Mouse (Mus musculus): ENCODE results near the gene Hbq1a. TPM values are rescaled to one million over a fixed set of nuclear protein-coding genes. Genes with fewer than 3 reads are reported as not detected.
A peak's percentile ranks its signal among the peaks of the same experiment; 100 is the strongest.

Hbq1a gene
- polyA plus RNA-seq, 1 experiment from 2014 or later: 0.41 TPM

GRCm38 (mm10) chr11:32303455-32303854 is 3.6 kb downstream of the Hbq1a start:
- Histone ChIP-seq H3K36me3 (no peaks in the 10 kb centered on the region), H3K27me3 (replicated peaks) (peaks cover 7% of the 10 kb centered on the region; the same call in 1 of the 2 replicates), H3K4me2 (replicated peaks) (no peak overlapping the region), H3K9me3 (no peaks in the 10 kb centered on the region), H3K27ac (no peak overlapping the region), H3K4me1 (no peaks in the 10 kb centered on the region), H3K9ac (no peak overlapping the region), H3K4me3 (no peak overlapping the region)
- WGBS: 83% methylated on average over 1 of the region's 1 CpGs
- ATAC-seq (ENCODE audit: low FRiP score, low read depth): no peak

DNA sequence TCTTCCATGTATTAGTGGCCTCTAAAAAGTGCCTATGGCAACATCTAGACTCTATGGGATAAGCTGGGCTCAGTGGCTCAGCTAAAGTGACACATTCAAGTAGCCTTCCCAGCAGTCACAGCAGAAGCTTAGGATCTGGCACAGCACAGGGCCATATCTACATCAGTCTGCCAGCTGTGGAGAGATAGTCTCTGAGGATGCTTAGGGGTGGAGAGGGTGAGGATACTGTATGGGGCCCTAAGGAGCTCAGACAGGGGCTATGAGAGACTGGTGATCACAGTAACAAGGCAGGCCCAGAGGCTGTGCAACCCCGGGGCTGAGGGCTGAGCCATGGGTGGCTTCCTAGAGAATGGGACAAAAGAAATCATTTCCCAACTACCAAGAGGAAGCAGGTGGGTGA is 7.1 kb downstream of the Hbq1a start:
- Histone ChIP-seq H3K36me3 (no peaks in the 10 kb centered on the region), H3K9me3 (no peaks in the 10 kb centered on the region), H3K4me1 (no peaks in the 10 kb centered on the region), H3K27ac (no peak overlapping the region), H3K4me2 (replicated peaks) (no peak overlapping the region), H3K4me3 (no peak overlapping the region), H3K27me3 (replicated peaks) (no peaks in the 10 kb centered on the region), H3K9ac (no peak overlapping the region)
- ATAC-seq (ENCODE audit: low FRiP score, low read depth): no peak
- 73% methylated on average over 1 of the region's 1 CpGs for WGBS

GRCm38 (mm10) chr11:32309446-32309845 is 9.6 kb downstream of the Hbq1a start:
- Histone ChIP-seq H3K27ac (no peak overlapping the region), H3K9ac (no peak overlapping the region), H3K36me3 (no peaks in the 10 kb centered on the region), H3K4me1 (no peaks in the 10 kb centered on the region), H3K27me3 (replicated peaks) (no peaks in the 10 kb centered on the region), H3K9me3 (no peaks in the 10 kb centered on the region), H3K4me2 (replicated peaks) (no peak overlapping the region), H3K4me3 (no peak overlapping the region)
- 43% methylated on average over 4 of the region's 4 CpGs for WGBS
- ATAC-seq (ENCODE audit: low FRiP score, low read depth): no peak

GRCm38 (mm10) chr11:32309928-32310327 is 10.1 kb downstream of the Hbq1a start:
- 75% methylated on average over 3 of the region's 3 CpGs for WGBS
- Histone ChIP-seq H3K9ac (no peak overlapping the region), H3K27ac (no peak overlapping the region), H3K4me2 (replicated peaks) (no peak overlapping the region), H3K27me3 (replicated peaks) (no peaks in the 10 kb centered on the region), H3K4me1 (no peaks in the 10 kb centered on the region), H3K4me3 (no peak overlapping the region), H3K36me3 (no peaks in the 10 kb centered on the region), H3K9me3 (no peaks in the 10 kb centered on the region)
- ATAC-seq (ENCODE audit: low FRiP score, low read depth): no peak

DNA sequence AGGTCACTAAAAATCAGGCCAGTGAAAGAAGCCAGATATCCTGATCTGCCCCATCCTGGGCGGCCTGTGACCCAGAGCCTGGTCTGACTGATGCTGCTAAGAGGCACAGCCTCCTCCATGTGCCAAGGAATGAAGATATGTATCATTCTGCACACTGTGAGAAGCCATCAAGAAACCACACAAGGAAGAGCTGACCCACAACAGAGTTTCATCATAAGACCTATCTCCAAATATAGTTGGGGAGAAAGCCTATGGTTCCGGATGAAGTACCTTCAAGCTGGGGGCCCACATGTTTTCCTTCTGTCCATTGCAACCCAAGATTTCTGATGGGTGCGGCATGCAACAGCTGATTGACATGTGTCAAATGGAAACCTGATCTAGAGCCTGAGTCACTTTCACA is 16.1 kb downstream of the Hbq1a start:
- Histone ChIP-seq H3K27ac (no peak overlapping the region), H3K36me3 (no peaks in the 10 kb centered on the region), H3K9ac (no peak overlapping the region), H3K4me2 (replicated peaks) (no peak overlapping the region), H3K9me3 (no peaks in the 10 kb centered on the region), H3K4me1 (no peaks in the 10 kb centered on the region), H3K27me3 (replicated peaks) (no peaks in the 10 kb centered on the region), H3K4me3 (no peak overlapping the region)
- WGBS: 91% methylated on average over 3 of the region's 3 CpGs
- no peak for ATAC-seq (ENCODE audit: low FRiP score, low read depth)

DNA sequence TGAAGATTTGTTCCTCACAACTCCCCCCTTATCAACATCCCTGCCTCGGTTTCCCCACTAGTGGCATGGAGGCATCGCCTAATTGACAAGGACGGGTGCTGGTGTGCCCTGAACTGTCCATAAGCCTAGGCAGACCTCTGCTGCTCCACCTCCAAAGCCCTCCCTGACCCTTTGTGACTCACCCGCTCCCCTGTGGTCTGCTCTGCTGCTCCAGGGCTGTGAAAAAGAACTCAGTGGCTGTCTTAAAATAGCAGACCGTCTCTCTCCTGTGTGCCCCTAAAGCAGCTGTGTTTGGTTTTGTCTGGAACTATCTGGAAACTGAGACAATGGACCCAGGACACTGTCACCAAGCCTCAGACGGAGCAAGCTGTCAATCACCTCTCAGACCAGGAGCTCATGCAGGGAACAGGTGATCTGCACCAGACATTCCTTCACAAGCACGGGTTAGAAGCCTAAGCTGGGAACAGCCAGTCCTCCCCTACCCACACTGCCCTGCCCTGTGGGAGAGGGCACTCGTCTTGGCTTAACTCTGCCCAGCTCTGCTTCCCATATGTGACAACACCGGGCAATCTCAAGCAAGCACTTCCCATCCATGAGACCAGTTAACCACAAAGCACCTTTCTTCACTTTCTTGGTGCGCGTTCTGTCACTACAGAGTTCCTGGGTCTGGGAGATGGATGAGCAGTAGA is 20.8 kb downstream of the Hbq1a start:
- WGBS: 67% methylated on average over 11 of the region's 11 CpGs
- Histone ChIP-seq H3K4me1 (no peaks in the 10 kb centered on the region), H3K36me3 (no peaks in the 10 kb centered on the region), H3K27me3 (replicated peaks) (no peaks in the 10 kb centered on the region), H3K9me3 (no peaks in the 10 kb centered on the region), H3K27ac (no peak overlapping the region), H3K4me2 (replicated peaks) (no peak overlapping the region), H3K4me3 (no peak overlapping the region), H3K9ac (no peak overlapping the region)
- no peak for ATAC-seq (ENCODE audit: low FRiP score, low read depth)

DNA sequence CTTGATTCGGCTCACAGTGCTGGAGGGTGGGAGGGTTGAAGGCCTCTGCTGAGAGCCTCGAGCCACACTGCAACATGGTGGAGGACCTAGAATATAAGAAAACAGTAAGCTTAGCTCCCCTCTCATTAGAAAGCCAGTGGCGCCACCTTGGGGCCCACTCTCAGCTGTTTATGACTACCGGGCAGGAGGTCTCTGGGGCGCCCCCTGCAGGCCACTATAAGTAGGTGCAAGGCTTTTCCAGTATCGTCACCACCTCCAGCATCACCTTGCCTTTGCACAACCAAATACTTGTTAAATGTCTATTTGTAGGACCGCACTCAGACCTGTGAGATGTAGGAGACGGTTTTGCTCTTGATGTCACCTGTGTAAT is 21.3 kb downstream of the Hbq1a start:
- Histone ChIP-seq H3K27me3 (replicated peaks) (no peaks in the 10 kb centered on the region), H3K9ac (no peak overlapping the region), H3K4me1 (no peaks in the 10 kb centered on the region), H3K4me3 (no peak overlapping the region), H3K9me3 (no peaks in the 10 kb centered on the region), H3K4me2 (replicated peaks) (no peak overlapping the region), H3K36me3 (no peaks in the 10 kb centered on the region), H3K27ac (no peak overlapping the region)
- WGBS: 45% methylated on average over 8 of the region's 8 CpGs
- ATAC-seq (ENCODE audit: low FRiP score, low read depth): no peak

DNA sequence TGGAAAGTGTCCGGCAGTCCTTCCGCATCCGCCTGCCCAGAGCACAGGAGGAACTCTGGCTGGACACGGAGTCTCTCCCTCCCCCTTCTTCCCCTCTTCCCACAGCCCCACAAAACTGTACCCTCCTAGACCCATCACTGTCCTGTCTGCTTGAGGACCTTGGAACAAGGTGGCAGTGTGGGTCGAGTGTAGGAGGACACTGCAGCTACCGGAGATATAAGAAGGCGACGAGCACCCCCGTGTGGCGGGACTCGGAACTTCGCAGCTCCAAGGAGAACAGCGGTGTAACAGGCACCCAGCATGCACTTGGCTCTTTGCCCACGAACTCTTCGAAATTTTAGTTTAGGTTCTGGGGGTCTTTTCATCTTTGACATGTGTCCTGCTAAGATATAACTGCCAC is 24.7 kb downstream of the Hbq1a start:
- Histone ChIP-seq H3K27ac (no peak overlapping the region), H3K4me3 (no peak overlapping the region), H3K4me1 (no peaks in the 10 kb centered on the region), H3K36me3 (no peaks in the 10 kb centered on the region), H3K27me3 (replicated peaks) (no peaks in the 10 kb centered on the region), H3K9ac (no peak overlapping the region), H3K4me2 (replicated peaks) (peak overlapping the region; percentile 40), H3K9me3 (no peaks in the 10 kb centered on the region)
- peak; percentile 76 for ATAC-seq (ENCODE audit: low FRiP score, low read depth)
- WGBS: 12% methylated on average over 15 of the region's 15 CpGs

GRCm38 (mm10) chr11:32331075-32331474 is 31.2 kb downstream of the Hbq1a start:
- 44% methylated on average over 6 of the region's 6 CpGs for WGBS

GRCm38 (mm10) chr11:32331861-32332260 is 32.0 kb downstream of the Hbq1a start:
- ATAC-seq (ENCODE audit: low FRiP score, low read depth): no peak
- no peak overlapping the region for H3K27ac ChIP-seq
- WGBS: 78% methylated on average over 5 of the region's 5 CpGs
- H3K9ac ChIP-seq: no peak overlapping the region
- H3K9me3 ChIP-seq: no peaks in the 10 kb centered on the region
- H3K4me1 ChIP-seq: peaks cover 4% of the 10 kb centered on the region; the same call in 1 of the 2 replicates
- no peaks in the 10 kb centered on the region for H3K27me3 ChIP-seq (replicated peaks)
- no peak overlapping the region for H3K4me3 ChIP-seq
- no peak overlapping the region for H3K4me2 ChIP-seq (replicated peaks)
- no peaks in the 10 kb centered on the region for H3K36me3 ChIP-seq

More at GRCm38 (mm10) chr11:32331075-32331474, 31.2 kb downstream of the Hbq1a start:
- Histone ChIP-seq H3K27me3 (replicated peaks) (no peaks in the 10 kb centered on the region), H3K9ac (no peak overlapping the region), H3K4me1 (peaks cover 4% of the 10 kb centered on the region; the same call in 1 of the 2 replicates), H3K36me3 (no peaks in the 10 kb centered on the region), H3K9me3 (no peaks in the 10 kb centered on the region), H3K4me3 (no peak overlapping the region), H3K4me2 (replicated peaks) (no peak overlapping the region; the same call in 1 of the 2 replicates), H3K27ac (no peak overlapping the region)
- ATAC-seq (ENCODE audit: low FRiP score, low read depth): no peak

- H3K4me3 ChIP-seq: no peak overlapping the region
- H3K9ac ChIP-seq: no peak overlapping the region
- no peak overlapping the region for H3K27ac ChIP-seq
- 71% methylated on average over 2 of the region's 2 CpGs for WGBS
- no peaks in the 10 kb centered on the region for H3K36me3 ChIP-seq
- H3K27me3 ChIP-seq (replicated peaks): no peaks in the 10 kb centered on the region
- no peaks in the 10 kb centered on the region for H3K9me3 ChIP-seq
- H3K4me1 ChIP-seq: peaks cover 4% of the 10 kb centered on the region; the same call in 1 of the 2 replicates
- no peak for ATAC-seq (ENCODE audit: low FRiP score, low read depth)
- H3K4me2 ChIP-seq (replicated peaks): no peak overlapping the region
These were observed 33.4 kb downstream of the Hbq1a start for GRCm38 (mm10) chr11:32333235-32333634.

GRCm38 (mm10) chr11:32336435-32336907 is 36.6 kb downstream of the Hbq1a start:
- H3K4me3 ChIP-seq: no peak overlapping the region
- 86% methylated on average over 6 of the region's 6 CpGs for WGBS

GRCm38 (mm10) chr11:32339131-32339531 is 39.3 kb downstream of the Hbq1a start:
- Histone ChIP-seq H3K4me2 (replicated peaks) (no peak overlapping the region), H3K27ac (no peak overlapping the region), H3K4me1 (no peaks in the 10 kb centered on the region), H3K9ac (no peak overlapping the region), H3K9me3 (no peaks in the 10 kb centered on the region), H3K36me3 (no peaks in the 10 kb centered on the region), H3K27me3 (replicated peaks) (no peaks in the 10 kb centered on the region), H3K4me3 (no peak overlapping the region)
- 81% methylated on average over 2 of the region's 2 CpGs for WGBS
- ATAC-seq (ENCODE audit: low FRiP score, low read depth): no peak

More at GRCm38 (mm10) chr11:32336435-32336907, 36.6 kb downstream of the Hbq1a start:
- Histone ChIP-seq H3K9ac (no peak overlapping the region), H3K4me1 (no peaks in the 10 kb centered on the region), H3K27ac (no peak overlapping the region), H3K36me3 (no peaks in the 10 kb centered on the region), H3K4me2 (replicated peaks) (no peak overlapping the region), H3K27me3 (replicated peaks) (no peaks in the 10 kb centered on the region), H3K9me3 (no peaks in the 10 kb centered on the region)
- no peak for ATAC-seq (ENCODE audit: low FRiP score, low read depth)
